Mouse (Mus musculus) midbrain, embryonic 14.5 days (tissue): ENCODE data around the gene Rpl23a. TPM values are rescaled to one million over a fixed set of nuclear protein-coding genes. Genes with fewer than 3 reads are reported as not detected.
"Not testable (repeated sequence)": the region's sequence is repeated elsewhere in the genome, so short reads cannot be mapped to it uniquely, and the experiment has no call there.

Source experiments
- ATAC-seq: fragments of 200-750 bp; cut with Nextera tagmentation; 2 replicates; pipeline ENCODE4 v1.8.0; 2017; ENCODE audit warnings: moderate number of reproducible peaks, moderate library complexity; ENCODE audit not compliant: low FRiP score, low TSS enrichment
- DNase-seq: peaks from one replicate; pipeline ENCODE4 v3.0.0-alpha.2; 2015
- H3K27ac ChIP-seq: fragments of 300-500 bp; sonication (generic); replicated peaks from 2 replicates; pipeline ENCODE4 v1.5.1; 2014; ENCODE audit warnings: mild to moderate bottlenecking, low read depth, low read length, moderate library complexity
- H3K27me3 ChIP-seq: fragments of 300-500 bp; sonication (generic); 2 replicates; pipeline ENCODE4 v1.6.1; 2014; ENCODE audit warnings: low read length, control low read depth, mixed read lengths; ENCODE audit not compliant: control insufficient read depth, insufficient read depth
- H3K36me3 ChIP-seq: fragments of 300-500 bp; sonication (generic); 2 replicates; pipeline ENCODE4 v1.6.1; 2014; ENCODE audit warnings: low read length, control low read depth; ENCODE audit not compliant: control insufficient read depth, insufficient read depth
- H3K4me1 ChIP-seq: fragments of 300-500 bp; sonication (generic); 2 replicates; pipeline ENCODE4 v1.6.1; 2014; ENCODE audit warnings: mild to moderate bottlenecking, antibody characterized with exemption, low read length, control low read depth; ENCODE audit not compliant: control insufficient read depth, insufficient read depth
- H3K4me2 ChIP-seq: fragments of 300-500 bp; sonication (generic); 2 replicates; pipeline ENCODE4 v1.6.1; 2014; ENCODE audit warnings: mild to moderate bottlenecking, low read length, moderate library complexity
- H3K4me3 ChIP-seq: fragments of 300-500 bp; sonication (generic); replicated peaks from 2 replicates; pipeline ENCODE4 v1.5.1; 2014; ENCODE audit warnings: low read depth, low read length
- H3K9ac ChIP-seq: fragments of 300-500 bp; sonication (generic); replicated peaks from 2 replicates; pipeline ENCODE4 v1.6.1; 2014; ENCODE audit warnings: mild to moderate bottlenecking, low read length, moderate library complexity
- H3K9me3 ChIP-seq: fragments of 300-500 bp; sonication (generic); 2 replicates; pipeline ENCODE4 v1.6.1; 2016; ENCODE audit warnings: low read length, control low read depth, mixed read lengths; ENCODE audit not compliant: control insufficient read depth
- WGBS: fragments of 180-500 bp; shearing (Covaris S2); extraction: QIAGEN DNeasy Blood & Tissue Kit; methylation state at CpG from one replicate; pipeline ENCODE4 v1.1.7; 2014; 5-methylcytosine and 5-hydroxymethylcytosine counted together
- polyA plus RNA-seq: library from polyadenylated mRNA; unstranded; fragments of >200 nt; fragmentation: Nextera tagmentation; extraction: Ambion mirVana; gene quantifications from 2 replicates; pipeline ENCODE4 v1.2.1, GENCODE M21; 2014

Rpl23a gene
- polyA plus RNA-seq, 1 experiment from 2014 or later = 977 TPM

DNA sequence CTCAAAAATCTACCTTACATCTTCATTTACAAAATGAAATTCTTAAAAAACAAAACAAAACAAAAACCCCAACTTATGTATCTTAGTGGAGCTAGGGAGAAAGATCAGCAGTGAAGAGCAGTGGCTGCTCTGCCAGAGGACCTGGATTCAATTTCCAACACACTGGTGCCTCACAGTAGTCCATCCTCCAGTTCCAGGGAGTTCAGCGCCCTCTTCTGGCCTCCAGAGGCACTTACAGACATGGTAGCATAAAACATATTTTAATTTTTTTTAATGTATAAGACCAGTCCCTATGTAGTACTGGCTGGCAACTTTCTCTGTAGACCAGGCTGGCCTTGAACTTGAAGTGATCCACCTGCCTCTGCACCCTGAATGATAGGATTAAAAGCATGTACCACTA lies 32.2 kb downstream of the Rpl23a start:
- Histone ChIP-seq H3K27me3 (no peaks in the 10 kb centered on the region), H3K27ac (no peak overlapping the region), H3K9me3 (no peaks in the 10 kb centered on the region), H3K4me1 (0 out of 2 replicates have a peak, but pooled peaks cover 3% of the 10 kb centered on the region), H3K4me2 (no peak overlapping the region), H3K36me3 (peaks cover 83% of the 10 kb centered on the region), H3K4me3 (no peak overlapping the region), H3K9ac (no peak overlapping the region)
- ATAC-seq (no peak), DNase-seq (peak; percentile 49)
- 38% methylated on average over 1 of the region's 1 CpGs for WGBS

DNA sequence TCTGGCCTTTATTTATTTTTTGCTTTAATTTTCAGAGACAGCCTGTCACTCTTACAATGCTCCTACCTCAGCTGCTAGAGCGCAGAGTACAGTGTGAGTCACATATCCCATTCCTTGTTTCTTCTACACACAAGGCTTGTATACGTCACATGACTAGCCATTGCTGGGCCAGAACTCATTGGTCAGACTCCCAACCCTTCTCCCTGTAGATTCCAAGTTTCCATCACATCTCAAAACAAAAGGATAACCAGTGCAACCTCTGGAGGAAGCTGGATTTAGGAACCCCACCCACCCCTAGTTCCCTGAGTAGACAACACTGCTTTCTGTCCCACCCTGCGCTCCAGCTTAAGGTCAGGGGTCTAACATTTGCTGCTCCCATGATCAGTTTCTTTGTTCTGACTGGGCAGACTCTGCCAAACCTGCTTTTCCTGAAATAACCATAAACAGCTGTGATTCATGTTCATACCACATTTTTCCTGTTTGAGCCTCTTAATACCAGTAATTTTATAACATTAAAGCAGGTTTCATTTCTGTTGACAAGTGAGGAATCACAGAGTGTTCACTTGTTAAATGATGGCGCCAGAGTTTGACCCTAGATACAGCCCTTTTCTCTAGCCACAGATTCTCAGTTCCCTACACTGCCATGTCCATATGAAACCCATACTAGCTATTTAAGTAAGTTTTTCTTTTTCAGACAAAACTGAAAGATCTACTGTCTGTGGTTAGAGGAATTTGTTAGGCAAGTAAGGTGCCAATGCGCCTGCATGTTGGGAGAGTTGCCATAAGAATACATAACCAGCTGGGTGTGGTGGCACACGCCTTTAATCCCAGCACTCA lies 36.5 kb downstream of the Rpl23a start:
- Histone ChIP-seq H3K27me3 (no peaks in the 10 kb centered on the region), H3K27ac (no peak overlapping the region), H3K9me3 (no peaks in the 10 kb centered on the region), H3K4me3 (no peak overlapping the region), H3K4me2 (no peak overlapping the region), H3K9ac (no peak overlapping the region), H3K4me1 (no peaks in the 10 kb centered on the region), H3K36me3 (peaks cover 74% of the 10 kb centered on the region)
- WGBS = 96% methylated on average over 6 of the region's 6 CpGs
- DNase-seq (no peak), ATAC-seq (no peak)

DNA sequence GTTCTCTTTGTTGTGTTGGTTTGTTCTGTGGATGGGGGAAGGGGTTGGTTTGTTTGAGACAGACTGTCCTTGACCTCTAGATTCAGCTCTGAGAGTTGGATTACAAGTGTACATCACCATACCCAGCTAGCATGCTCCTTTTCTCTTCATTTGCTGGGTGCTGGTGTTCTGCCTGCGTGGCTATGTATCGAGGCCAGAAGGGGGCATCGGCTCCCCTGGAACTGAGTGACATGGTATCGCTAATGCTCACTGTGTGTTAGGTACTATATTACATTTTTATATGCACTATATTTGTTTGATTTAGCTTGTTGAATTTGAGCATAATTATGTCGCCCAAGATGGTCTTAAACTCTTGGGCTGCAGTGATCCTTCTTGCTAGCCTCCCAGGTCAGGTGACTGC lies 37.2 kb downstream of the Rpl23a start:
- no peaks in the 10 kb centered on the region for H3K4me1 ChIP-seq
- no peak overlapping the region for H3K4me3 ChIP-seq
- H3K4me2 ChIP-seq = no peak overlapping the region
- no peak overlapping the region for H3K27ac ChIP-seq
- H3K9me3 ChIP-seq = no peaks in the 10 kb centered on the region
- DNase-seq (no peak), ATAC-seq (no peak)
- H3K36me3 ChIP-seq = peaks cover 74% of the 10 kb centered on the region
- 85% methylated on average over 5 of the region's 5 CpGs for WGBS
- no peak overlapping the region for H3K9ac ChIP-seq
- no peaks in the 10 kb centered on the region for H3K27me3 ChIP-seq

DNA sequence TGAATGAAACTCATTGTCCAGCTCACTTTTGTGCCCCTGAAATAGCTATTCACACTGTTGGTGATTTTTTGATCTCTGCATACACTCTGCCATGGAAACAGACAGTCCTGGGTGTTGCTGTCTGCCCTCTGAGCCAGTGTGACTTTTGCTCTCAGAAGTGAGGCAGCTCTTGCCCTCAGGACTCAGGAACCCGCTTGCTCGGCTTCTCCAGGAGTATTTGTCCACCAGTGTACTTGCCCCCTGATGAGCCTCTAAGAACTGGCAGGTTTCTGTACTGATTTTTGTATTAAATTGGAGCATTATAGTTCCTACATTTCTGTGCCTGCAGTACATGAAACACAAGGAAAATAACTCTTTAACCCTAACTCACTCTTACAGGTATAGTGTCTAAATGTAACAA lies 39.9 kb downstream of the Rpl23a start:
- Histone ChIP-seq H3K27me3 (no peaks in the 10 kb centered on the region), H3K36me3 (peaks cover 53% of the 10 kb centered on the region), H3K9ac (no peak overlapping the region), H3K4me3 (no peak overlapping the region), H3K27ac (no peak overlapping the region), H3K9me3 (no peaks in the 10 kb centered on the region), H3K4me2 (no peak overlapping the region), H3K4me1 (no peaks in the 10 kb centered on the region)
- WGBS = 80% methylated on average over 2 of the region's 2 CpGs
- no peak for ATAC-seq
- no peak for DNase-seq

DNA sequence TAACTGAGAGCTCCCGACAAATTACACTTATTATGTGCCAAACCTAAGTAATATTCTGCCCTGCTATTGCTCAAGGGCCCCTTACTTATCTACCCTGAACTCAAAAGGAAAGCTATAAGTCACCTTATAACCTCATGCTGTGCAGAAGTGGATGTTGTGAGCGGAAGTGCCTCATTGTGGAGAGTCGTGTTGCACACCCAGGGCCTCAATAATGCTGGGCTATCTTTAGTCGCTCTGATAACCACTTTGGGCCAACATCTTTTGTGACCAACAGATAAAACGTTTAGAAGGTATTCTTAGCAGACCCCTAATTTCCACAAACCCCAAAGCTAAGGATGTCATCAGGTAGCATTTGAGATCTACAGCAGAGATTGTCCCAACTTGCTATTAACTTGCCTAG lies 42.7 kb downstream of the Rpl23a start:
- Histone ChIP-seq H3K27ac (no peak overlapping the region), H3K9ac (no peak overlapping the region), H3K4me2 (no peak overlapping the region), H3K4me3 (no peak overlapping the region), H3K4me1 (no peaks in the 10 kb centered on the region), H3K27me3 (no peaks in the 10 kb centered on the region), H3K36me3 (peaks cover 33% of the 10 kb centered on the region), H3K9me3 (no peaks in the 10 kb centered on the region)
- ATAC-seq (no peak), DNase-seq (no peak)
- 89% methylated on average over 5 of the region's 5 CpGs for WGBS

DNA sequence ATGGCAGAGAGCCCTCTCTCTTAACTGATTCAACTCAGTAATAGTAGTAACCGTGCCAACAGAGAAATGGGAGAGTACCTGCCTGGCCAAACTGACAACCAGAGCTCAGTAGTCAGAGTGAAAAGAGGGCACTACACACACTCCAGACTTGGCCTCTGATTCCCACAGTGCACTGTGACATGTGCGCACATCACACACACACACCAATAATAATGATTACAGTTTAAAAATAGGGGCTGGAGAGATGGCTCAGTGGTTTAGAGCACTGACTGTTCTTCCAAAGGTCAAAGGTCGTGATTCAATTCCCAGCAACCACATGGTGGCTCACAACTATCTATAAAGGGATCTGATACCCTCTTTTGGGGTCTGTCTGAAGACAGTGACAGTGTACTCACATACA lies 45.4 kb downstream of the Rpl23a start:
- Histone ChIP-seq H3K27me3 (no peaks in the 10 kb centered on the region), H3K9me3 (no peaks in the 10 kb centered on the region), H3K36me3 (peaks cover 8% of the 10 kb centered on the region), H3K9ac (no peak overlapping the region), H3K4me2 (no peak overlapping the region), H3K27ac (no peak overlapping the region), H3K4me1 (no peaks in the 10 kb centered on the region), H3K4me3 (no peak overlapping the region)
- 96% methylated on average over 3 of the region's 3 CpGs for WGBS
- DNase-seq (no peak), ATAC-seq (no peak)

DNA sequence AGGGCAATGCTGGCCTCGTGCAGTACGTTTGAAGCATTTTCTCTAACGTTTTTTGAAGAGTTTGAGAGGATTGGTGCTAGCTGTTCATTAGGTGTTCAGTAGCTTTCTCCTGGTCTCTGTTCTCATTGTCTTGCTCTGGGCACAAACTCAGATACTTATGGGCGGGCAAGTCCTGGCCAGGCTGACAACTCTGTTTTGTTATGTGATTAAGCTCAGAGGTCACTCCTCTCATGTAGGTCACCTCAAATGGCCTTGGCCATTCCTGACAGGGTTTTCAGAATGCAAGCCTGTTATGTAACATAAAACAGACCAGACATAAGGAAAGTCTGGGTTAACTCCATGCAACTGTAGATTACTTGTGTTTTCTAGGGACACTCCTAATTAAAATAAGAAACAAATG lies 45.8 kb downstream of the Rpl23a start:
- DNase-seq (no peak), ATAC-seq (no peak)
- 81% methylated on average over 4 of the region's 4 CpGs for WGBS
- Histone ChIP-seq H3K36me3 (0 out of 2 replicates have a peak, but pooled peaks cover 5% of the 10 kb centered on the region), H3K9ac (no peak overlapping the region), H3K4me3 (no peak overlapping the region), H3K4me1 (no peaks in the 10 kb centered on the region), H3K4me2 (no peak overlapping the region), H3K27ac (no peak overlapping the region), H3K9me3 (no peaks in the 10 kb centered on the region), H3K27me3 (no peaks in the 10 kb centered on the region)

DNA sequence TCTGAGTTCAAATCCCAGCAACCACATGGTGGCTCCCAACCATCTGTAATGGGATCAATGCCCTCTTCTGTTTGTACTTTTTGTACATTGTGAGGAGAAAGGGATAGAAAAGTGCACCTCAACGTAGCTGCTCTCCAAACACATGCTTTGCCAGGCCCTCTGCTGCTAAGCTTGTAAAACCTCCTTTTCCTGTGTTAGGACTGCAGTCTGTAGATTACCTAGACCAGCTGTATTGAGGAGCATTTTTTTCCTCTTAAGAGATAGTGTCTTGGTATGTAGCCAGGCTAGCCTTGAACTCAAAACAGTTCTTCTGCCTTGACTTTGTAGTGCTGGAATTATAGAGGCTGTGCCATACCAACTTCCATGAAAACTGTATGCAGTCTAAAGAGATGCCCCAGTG lies 47.3 kb downstream of the Rpl23a start:
- DNase-seq (no peak), ATAC-seq (no peak)
- WGBS = 84% methylated on average over 1 of the region's 1 CpGs
- Histone ChIP-seq H3K36me3 (0 out of 2 replicates have a peak, but pooled peaks cover 3% of the 10 kb centered on the region), H3K9ac (no peak overlapping the region), H3K27me3 (no peaks in the 10 kb centered on the region), H3K4me3 (no peak overlapping the region), H3K9me3 (no peaks in the 10 kb centered on the region), H3K4me1 (no peaks in the 10 kb centered on the region), H3K4me2 (no peak overlapping the region), H3K27ac (no peak overlapping the region)

DNA sequence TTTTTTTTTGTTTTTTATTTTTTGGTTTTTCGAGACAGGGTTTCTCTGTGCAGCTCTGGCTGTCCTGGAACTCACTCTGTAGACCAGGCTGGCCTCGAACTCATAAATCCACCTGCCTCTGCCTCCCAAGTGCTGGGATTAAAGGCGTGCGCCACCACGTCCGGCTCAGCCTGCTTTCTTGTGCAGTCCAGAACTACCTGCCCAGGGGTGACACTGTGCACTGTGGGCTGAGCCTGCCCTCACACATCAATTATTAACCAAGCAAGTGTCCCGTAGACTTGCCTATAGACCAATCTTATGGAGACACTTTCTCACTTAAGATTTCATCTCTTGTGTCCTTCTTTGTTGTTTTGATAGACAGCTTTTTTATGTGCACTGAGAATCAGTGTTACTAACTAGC lies 48.1 kb downstream of the Rpl23a start:
- DNase-seq = not testable (repeated sequence)

More for the DNA sequence above, 48.1 kb downstream of the Rpl23a start:
- H3K27ac ChIP-seq, H3K4me3 ChIP-seq, H3K9me3 ChIP-seq, H3K9ac ChIP-seq, H3K27me3 ChIP-seq, H3K4me1 ChIP-seq, H3K36me3 ChIP-seq, ATAC-seq, H3K4me2 ChIP-seq: not testable (repeated sequence)
- WGBS = 94% methylated on average over 7 of the region's 7 CpGs
